Mouse (Mus musculus) frontal cortex, adult 2 months (tissue): Measurements from ENCODE around the gene Krt79. TPM values are rescaled to one million over a fixed set of nuclear protein-coding genes. Genes with fewer than 3 reads are reported as not detected.

Source experiments
- DNase-seq, 2 experiments: peaks; one replicate each; pipeline ENCODE4 v3.0.0; 2022; ENCODE audit warnings: low spot score in 1 of 2; ENCODE audit errors: extremely low spot score in 1 of 2
- polyA plus RNA-seq: library from polyadenylated mRNA; depleted of rRNA; stranded (reverse); fragments of >200 nt; gene quantifications from 2 replicates; pipeline ENCODE4 v1.2.3, GENCODE M21; 2012; rRNA removed

The Krt79 gene
- polyA plus RNA-seq, result 0.34 TPM in 1 of 2 replicates, not detected in the other

DNA sequence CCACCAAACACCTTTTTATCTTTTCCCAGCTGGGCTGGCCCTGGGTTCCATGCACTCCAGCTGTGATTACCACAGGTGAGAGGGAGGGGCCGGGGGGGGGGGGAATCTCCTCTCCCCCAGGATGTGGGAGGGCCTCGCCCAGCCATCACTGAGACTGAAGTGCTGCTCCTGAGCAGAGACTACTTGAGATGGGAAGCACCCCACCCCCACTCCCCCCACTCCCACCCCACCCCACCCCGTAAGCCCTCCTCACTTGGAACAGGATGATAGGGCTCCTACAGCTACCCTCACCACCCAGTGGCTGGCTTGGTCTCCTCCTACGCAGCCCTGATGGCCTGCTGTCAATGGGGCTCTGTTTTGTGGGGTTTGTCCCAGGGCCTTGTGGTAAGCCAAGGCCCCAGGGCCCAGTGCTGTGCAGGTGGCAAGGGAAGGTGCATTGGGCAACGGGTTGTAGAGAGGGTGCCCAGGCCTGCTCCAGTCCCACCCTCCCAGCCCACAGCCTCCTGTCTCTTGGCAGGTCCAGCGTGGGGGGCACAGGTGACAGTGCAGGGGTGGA is at the start of gene Krt79:
TSS of gene Krt79 (minus strand) at position 51 of the 556 bp plus-strand sequence.
- DNase-seq, result no peak

DNA sequence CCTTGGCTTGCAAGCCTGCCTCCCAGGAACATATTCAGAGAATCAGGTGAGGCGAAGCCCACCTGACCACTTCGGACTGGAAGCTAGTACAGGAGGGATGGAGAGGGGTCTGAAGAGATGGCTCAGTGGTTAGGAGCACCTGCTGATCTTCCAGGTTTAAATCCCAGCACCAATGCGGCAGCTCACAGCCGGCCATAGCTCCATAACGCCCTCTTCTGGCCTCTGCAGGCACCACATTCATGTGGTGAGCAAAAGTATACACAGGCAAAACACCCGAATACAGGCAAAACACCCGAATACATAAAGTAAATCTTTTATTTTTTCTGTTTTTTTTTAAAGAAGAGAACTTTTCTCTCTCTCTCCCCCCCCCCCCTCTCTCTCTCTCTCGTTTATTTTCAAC is 48.6 kb upstream of the Krt79 start:
- DNase-seq, result no peak

DNA sequence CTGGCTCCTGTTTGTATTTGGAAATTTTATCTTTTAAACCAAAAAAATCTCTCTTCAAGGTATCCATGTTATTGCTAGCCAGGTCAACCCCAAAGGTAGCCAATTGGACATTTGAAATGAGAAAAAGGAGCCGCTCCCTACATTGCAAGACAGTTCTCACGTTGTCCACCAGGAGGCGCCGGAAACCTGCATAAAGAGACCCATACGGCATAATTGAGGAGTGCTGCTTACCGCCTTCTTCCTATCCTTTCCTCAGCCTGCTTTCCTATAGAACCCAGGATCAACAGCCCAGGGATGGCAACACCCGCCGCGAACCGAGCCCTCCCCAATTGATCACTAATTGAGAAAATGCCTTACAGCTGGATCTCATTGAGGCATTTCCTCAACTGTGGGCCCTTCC is 48.0 kb upstream of the Krt79 start:
- peak; percentile 63 to 93 for DNase-seq

DNA sequence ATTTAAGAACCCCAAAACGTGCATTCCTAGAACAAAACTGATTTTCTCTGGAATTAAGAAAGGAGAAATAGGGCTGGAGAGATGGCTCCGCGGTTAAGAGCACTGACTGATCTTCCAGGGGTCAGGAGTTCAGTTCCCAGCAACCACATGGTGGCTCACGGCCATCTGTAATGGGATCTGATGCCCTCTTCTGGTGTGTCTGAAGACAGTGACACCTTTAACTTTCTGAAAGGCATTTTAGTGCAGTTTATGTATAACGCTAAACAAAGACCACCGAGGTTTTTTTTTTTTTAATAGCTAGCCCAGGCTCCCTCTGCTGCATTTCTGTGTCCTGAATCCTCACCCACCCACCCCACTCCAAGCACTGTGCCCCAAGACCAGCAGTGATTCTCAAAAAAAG is 44.6 kb upstream of the Krt79 start:
- no peak for DNase-seq

DNA sequence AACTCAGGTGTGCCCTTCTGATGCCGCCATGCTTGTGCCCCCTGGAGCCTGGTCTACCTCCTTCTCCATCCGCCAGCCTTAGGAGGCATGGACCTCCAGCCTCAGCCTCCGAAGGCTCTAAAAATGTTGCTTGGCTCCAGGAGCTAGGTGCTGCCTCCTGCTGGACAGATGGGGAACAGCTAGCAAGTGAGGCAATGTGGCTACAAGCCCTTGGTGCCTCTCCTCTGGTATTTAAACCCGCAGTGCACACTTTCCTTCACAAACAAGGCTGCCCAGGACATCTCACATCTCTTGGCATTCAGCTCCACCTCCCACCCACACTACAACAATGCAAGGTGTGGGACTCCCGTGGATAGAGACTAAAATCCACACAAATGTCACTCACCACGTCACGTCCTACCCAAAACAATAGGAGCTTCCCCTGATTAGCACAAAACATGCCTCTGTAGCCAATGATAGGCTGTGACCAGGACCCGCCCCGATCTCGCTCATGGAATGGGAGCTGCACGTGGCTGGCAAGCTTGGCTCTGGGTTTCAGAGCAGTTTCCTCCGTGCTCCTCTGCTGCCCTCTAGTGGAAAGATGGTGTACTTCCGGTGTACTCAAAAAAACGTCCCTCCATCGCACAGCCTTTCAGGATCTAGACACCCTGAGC is 44.0 kb upstream of the Krt79 start:
- peak; percentile 89 to 98 for DNase-seq

DNA sequence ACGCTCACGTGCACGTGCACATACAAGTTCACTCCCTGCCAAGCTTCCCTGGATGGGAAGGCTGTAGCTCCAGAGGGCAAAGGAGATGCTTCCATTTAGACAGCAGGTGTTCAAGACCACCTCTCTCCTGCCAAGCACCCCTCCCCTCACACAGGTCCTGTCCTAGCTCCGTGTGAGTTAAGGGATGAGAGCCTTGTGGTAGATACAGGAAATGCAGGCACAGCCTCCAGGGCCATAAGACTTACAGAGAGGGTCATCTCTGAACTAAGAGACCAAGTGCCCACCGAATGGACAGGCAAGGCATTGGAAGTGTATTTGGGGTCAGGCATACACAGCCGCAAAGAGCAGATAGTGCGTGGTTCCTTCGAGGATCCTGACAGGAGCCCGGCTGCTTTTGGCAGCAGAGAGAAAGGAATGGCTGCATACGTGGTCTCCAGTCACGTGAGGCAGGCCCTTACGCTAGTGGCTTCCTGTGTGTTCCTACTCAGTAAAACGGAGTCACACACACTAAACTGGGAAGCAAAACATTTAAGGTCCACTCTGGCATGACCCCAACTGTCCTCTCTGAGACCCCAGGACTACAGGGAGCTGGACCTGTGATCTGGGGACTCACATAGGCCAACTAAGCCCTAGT is 43.3 kb upstream of the Krt79 start:
- no peak for DNase-seq

DNA sequence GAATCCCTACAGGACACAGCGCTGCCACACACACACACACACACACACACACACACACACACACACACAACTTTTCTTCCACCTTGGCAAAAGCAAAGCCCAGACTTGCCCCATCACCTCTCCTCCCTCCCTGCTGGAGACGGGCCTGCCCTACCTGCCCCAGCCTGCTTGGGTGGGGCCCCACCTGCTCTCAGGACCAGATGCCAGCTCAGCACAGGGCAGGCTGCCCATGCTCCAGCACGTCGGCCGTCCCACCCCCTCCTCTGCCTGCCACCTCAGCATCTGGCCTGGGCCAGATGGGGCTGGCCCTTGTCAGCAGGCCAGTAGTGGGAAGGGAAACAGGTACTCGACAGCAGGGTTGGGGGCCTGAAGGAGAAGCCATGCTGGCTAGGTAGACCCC is 40.7 kb upstream of the Krt79 start:
- no peak for DNase-seq

DNA sequence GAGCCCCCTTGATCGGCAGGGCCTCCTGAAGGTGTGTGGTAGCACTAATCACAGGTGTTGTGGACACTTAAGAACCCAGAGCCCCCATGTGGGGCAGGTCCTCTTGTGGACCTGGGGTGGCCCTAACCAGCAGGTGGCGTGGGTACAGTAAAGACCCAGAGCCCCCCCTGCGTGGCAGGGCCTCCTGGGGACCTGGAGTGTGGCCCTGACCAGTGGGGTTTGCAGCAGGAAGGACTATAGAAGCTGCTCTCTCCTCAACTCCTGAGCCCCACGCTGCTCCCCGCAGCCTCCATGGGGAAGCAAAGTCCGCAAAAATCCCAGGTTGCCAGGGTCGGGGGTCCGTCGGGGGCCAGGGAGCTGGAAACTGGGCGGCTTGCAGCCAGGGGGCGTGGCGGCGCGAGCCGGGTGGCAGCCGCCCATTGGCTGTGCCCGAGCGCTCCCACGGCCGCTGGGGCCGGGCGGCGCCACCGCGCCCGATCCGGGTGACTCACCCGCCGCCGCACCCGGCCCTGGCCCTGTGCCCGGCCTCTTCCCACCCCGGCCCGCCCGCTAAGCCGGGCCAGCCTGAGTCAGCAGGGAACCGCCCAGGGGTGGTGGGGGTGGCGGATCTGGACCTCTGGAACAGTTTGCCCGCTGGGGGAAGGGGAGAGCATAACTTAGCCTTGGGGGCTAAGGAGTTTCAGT is 37.1 kb upstream of the Krt79 start:
- DNase-seq, result peak in 1 of 2 experiments; percentile 81

DNA sequence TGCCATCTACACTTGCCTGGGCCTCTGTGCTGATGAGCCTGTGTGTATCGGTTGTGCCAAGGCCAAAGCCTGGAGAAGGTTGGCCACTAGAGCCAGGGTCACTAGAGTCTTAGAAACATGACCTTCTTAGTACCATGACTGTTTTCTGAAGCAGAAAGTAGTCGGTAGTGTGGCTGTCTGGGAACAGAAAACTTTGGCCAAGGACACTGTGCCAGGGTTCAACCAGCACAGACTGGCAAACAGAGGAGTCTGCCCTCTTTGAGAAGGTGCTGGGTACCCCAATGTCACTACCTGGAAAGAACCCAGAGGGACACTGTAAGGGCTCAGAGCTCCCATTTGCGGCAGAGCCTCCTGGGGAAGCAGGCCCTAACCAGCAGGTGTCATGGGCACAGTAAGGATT is 36.5 kb upstream of the Krt79 start:
- no peak for DNase-seq

DNA sequence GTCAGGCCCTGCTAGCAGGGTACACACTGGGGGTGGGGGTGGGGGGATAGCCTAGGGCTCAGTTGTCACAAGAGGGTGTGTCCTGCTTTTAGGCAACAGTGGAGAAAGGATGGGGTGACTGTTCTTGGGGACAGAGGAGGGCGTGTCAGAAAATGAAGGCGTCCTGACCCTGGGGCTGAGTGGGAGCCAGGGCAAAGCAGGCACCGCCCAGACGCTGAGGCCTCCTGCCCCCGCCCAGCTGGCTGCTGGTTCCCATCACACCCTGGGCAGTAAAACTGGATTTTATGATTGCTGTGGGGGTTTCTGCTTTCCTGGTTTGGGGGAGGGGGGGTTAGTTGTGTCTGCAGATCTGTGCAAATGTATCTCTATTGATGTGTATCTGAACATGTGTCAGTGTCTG is 35.9 kb upstream of the Krt79 start:
- no peak for DNase-seq

DNA sequence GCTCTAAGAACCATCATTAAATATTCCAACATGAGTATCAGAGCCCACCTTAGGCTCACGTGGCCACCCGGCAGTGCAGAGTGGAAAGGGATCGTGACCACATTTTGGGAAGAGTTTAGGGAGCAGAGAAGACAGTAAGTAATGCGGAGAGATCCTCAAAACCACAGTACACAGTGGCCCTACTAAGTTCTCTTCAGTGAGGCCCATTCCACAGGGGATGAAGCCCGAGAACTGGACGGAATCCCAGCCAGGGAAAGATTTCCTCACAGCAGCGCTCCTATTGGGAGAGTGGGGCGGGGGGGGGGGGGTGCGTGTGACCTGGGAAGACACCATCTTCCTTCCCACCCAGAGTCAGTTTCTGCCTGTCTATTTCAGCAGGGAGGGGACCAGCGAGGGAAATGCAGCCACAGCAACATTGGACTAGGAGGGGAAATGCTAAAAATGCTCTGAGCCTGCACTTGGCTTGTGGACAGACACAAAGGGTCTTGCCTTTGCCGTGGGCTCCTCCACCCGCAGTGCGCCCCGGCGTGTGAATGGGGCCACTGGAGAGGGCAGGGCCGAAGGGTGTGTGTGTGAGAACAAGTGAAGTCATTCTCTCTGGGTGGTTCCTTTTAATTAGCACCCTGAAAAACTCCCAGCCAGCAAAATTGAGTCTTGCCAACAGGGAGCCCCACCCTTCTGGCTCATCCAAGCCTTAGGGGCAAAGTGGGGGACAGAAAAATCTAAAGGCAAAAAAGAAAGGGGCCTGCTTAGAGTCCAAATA is 34.1 kb upstream of the Krt79 start:
- no peak for DNase-seq

DNA sequence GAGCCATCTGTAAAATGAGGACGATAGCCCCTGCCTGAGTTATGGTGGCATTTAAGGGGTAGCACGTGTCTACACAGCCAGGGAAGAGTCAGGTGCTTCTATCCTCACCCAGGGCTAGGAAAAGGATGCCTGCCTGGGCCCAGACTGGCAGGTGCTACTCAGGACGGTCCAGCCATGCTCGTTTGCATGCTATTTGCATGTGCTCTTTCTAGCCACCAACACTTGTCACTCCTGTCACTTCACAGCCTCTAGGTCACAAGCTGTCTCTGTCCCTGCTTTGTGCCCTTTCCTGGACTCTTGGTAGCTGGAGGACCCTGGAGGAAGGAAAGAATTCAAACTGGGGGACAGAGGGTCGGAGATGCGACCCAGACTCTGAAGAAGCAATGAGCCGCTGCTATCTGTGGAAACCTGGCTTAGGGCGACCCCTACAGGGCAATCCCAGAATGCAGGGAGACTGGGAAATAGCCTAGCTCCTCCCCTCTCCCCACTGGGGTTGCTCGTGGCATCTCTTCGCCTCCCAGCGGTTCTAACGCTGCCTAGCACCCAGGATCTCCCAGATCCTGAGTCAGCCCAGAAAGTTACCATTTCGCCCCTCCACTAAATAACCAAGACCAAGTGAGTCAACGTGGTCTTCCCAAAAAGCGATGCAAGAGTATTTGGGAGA is 33.4 kb upstream of the Krt79 start:
- DNase-seq, result peak; percentile 90 to 100

DNA sequence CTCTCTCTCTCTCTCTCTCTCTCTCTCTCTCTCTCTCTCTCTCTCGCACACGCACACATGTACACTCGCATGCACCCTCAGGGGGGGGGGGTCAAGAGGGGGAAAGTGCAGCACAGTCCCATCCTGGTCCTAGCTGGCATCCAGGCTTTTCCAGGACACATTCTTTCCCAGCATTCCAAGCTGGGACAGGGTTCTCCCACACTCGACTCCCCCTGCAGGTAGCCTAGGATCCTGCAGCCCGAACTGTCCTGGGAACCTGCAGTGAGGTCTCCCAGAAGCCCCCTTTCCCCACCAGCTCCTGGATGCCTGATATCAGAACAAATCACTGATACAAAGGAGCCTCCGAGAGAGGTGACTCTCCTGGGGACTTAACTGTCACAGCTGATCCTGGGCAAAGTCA is 30.4 kb upstream of the Krt79 start:
- DNase-seq, result peak in 1 of 2 experiments; percentile 49

DNA sequence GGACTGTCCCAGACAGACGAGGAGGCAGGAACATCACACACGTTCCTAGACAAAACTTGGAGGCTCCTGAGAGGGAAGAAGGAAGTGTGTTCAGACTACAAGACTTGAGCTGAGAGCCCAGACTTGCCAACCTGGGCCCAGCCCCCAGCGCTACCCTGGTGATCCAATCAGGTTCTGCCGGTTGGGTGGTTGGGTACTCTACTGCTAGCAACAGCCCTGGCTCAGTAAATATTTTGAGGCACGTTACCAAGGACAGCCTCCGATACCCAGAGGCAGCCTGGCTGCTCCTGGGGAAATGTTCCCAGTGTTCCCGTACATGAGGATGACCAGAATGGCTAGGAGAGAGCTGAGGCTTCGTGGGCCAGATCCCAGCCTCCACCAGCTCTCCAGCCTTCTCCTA is 26.7 kb upstream of the Krt79 start:
- DNase-seq, result no peak

DNA sequence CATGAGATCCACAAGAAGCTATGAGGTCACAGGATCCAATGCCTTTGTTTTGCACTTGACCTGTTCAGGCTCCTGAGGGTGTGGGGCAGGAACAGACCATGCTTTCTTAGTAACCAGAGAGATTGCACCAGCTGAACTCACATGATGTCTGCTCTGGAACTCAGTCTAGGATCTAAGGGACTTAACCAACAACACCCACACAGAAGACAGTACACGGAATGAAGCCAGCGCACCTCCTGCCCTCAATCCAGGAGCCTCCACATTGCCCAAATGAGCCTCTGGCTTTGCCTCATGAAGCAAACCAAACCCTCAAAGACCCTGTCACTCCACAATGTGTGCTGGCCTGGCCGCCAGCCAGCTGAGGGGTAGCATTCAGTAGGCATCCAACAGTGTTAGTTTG is 18.8 kb upstream of the Krt79 start:
- DNase-seq, result no peak

DNA sequence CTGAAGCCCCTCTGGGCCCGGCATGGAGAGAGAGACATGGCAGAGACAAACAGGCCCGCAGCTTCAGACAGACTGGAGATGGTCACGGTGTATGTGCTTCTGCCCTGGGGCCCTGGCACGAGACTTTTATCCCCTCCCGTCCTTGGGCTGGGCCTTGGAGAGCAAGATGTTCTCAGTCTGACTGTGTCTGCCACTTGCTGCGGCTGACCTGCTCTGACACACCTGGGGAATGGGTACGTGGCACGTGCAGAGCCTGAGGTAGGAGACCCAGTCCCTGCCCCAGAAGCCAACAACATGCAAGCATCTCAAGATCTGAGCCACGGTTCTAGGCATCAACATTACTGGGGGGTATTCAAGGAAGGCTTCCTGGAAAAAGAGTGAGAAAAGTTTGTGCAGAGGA is 14.1 kb upstream of the Krt79 start, which contains the start of gene Krt78:
TSS of gene Krt78 (minus strand) at position 101 of the 400 bp plus-strand sequence.
- DNase-seq, result no peak

DNA sequence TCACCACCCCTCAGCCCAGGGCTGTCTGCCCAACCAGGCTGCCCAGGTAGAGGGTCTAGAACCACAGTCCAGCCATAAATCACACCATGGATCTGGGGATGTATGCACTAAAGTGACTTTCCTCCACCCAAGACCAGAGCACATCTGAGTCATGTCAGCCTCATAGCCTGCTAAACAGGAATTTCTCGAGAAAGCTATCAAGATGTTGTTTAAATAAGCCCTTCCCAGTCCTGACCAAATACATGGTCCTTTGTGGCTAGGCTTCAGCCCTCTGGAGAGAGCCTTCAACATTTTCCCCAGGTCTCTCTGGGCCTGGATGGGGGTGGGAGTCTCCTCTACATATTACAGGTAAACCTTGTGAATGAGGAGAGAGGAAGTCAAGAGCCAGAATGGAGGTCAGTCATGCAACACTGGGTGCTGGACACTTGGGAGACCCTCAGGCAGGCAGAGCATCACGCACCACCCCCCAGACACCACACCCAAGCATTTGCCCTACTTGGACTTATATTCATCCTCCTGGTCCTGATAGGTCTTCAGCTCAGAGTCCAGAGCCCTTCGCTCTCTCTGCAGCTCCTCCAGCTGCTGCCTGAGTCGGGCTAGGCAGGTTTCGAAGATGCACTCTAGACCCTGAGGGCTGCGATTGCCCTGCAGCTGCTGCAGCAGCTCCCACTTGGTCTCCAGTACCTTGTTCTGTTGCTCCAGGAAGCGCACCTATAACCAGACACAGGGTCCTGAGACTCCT is 12.8 kb upstream of the Krt79 start:
- DNase-seq, result no peak

DNA sequence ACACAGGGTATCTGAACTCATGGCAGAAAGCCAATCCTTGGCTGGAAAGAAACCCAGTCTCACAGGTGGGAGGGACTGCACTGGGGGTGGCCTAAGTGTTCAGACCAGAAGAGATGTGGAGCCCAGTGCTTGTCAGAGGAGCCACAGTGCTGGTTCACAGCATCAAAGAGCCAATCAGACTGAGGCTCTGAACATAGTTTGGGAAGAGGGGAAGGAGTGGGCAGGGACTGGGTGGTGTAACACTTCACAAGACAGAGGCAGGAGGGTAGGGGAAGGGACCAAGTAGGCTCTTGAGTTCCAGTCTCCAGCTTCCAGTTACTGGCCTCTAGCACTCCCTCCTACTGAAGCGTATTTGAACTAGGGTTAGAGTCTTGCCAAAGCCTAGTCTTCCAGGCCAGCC is 5.3 kb upstream of the Krt79 start:
- DNase-seq, result no peak

DNA sequence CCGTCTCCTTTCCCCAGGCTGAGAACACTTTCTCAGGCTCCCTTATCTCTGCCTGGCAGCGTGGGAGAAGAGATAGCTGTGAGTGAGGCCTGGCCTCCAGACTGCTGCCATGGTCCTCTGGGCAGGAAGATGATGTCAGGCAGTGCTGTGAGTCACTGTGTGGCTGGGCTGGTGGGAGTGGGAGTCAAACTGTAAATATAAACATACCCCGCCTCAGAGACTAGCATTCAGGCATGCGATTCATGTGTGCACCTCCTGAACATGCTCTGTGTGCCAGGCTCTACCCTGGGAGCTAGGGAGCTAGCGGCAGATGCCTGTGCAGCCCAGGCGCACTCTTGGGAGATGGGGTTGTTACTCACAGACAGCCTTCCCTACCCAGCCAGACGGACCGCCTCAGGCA is 1.8 kb upstream of the Krt79 start:
- DNase-seq, result peak in 1 of 2 experiments; percentile 13
